21 mouse cellular contexts compared by ENCODE assay signal in the genomic region with DNA sequence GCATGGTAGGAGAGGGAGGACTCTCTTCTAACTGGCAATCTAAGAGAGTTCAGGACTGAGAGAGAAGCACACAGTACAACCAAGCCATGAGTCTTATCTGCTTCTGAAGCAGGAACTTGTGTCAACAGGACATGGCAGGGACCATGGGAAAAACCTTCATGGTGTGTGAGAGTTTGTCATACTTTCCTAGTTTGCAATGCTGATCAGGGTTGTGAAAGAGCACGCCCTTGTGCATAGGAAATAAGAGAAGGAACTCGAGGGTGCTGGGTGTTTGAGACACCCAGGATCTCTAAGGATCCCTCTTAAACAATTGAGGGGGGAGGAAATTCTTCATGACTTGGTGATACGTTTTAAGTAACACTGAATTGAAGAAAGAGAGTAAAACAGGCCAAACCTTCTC.
DNase-seq lines count a peak whose midpoint lies in the region; ATAC-seq and TF ChIP-seq lines count a peak whose summit lies in the region.
"Had no signal": no experiment of that assay in that cellular context is flagged by ENCODE, and none has a peak within 500 bp of the region (broad histone marks: within the 10 kb centered on the region; RNA-seq: fewer than 3 reads in every experiment).

No protein-coding gene starts in this region.

- DNase-seq in heart, adult 11 months = peak; percentile 28
- no peak for DNase-seq in heart, postnatal 36 days
- no peak for DNase-seq in B cell, adult 2 months
- no peak for DNase-seq in left cerebral cortex, adult 2 months (ENCODE audit: extremely low spot score in 1 of 2, low spot score in 2 of 2)
- DNase-seq: adrenal gland, adult 8-10 months; adrenal gland, postnatal 25 days; cerebellum, adult 11-12 months; cerebellum, adult 2 months; cerebellum, adult 9-10 months; cerebellum, postnatal 10 days; cerebellum, postnatal 25 days; forebrain, postnatal 0 days had no signal

- H3K4me3 ChIP-seq in left cerebral cortex, adult 2 months = no peak overlapping the region
- H3K4me3 ChIP-seq: embryonic facial prominence, embryonic 10.5 days; embryonic facial prominence, embryonic 12.5 days; forebrain, embryonic 13.5 days; forebrain, embryonic 15.5 days had no signal

- no peak for TF ChIP-seq CTCF in left cerebral cortex, adult 2 months (IDR thresholded peaks at IDR 0.05)

- H3K27ac ChIP-seq in left cerebral cortex, adult 2 months = no peak overlapping the region
- H3K27ac ChIP-seq: embryonic facial prominence, embryonic 10.5 days; embryonic facial prominence, embryonic 12.5 days; forebrain, embryonic 13.5 days; forebrain, embryonic 15.5 days had no signal

- intact Hi-C loops in heart, postnatal 36 days (cut with DNase I) = no loop called here
- intact Hi-C loops in left cerebral cortex, adult 2 months (cut with DNase I) = no loop called here

- peak; percentile 59 for ATAC-seq in granulocyte monocyte progenitor cell, adult 5-6 weeks (replicated peaks; ENCODE audit: poor library complexity, severe bottlenecking)
- peak; percentile 65 for ATAC-seq in megakaryocyte progenitor cell, adult 5-6 weeks (replicated peaks; ENCODE audit: poor library complexity)
- ATAC-seq: activated CD4-positive, CD25-positive, alpha-beta regulatory T cell, adult 4 months; CD4-positive, CD25-positive, alpha-beta regulatory T cell, adult 4 months; forebrain, embryonic 13.5 days; forebrain, embryonic 15.5 days; forebrain, postnatal 0 days; Patski had no signal
